Mouse (Mus musculus): ENCODE results near the gene Enox1.

GRCm38 (mm10) chr14:77491731-77492130 is 335.2 kb downstream of the Enox1 start:
- TF ChIP-seq POLR2A (IDR thresholded peaks at IDR 0.05; ENCODE audit: low read depth, low read length) (no peak), CTCF (conservative IDR thresholded peaks at IDR 0.05; ENCODE audit: insufficient read depth, insufficient read length, low read depth, low read length) (no peak)

Measured in kidney, adult 2 months (tissue).